Mouse (Mus musculus) c-Kit-positive CD71-negative TER-119-negative erythroid progenitor cells, embryonic 14.5 days (primary cell): ENCODE measurements around the gene Lce3e.
A peak's percentile ranks its signal among the peaks of the same experiment; 100 is the strongest.

Source experiments
- DNase-seq: peaks from one replicate; pipeline ENCODE4 v3.0.0-alpha.2; 2013; ENCODE audit warnings: low read depth

Gene Lce3e

GRCm38 (mm10) chr3:92966761-92967160, at the start of gene Lce3e:
Lce3e (plus strand) TSS chr3:92967061.
- no peak for DNase-seq

- no peak for DNase-seq
Observed at GRCm38 (mm10) chr3:92920364-92920763, 46.5 kb upstream of the Lce3e start.

GRCm38 (mm10) chr3:92926130-92926529, 40.7 kb upstream of the Lce3e start, which contains the start of gene Lce3a:
Lce3a (minus strand) TSS chr3:92926230.
- DNase-seq: no peak

GRCm38 (mm10) chr3:92932679-92933078, 34.2 kb upstream of the Lce3e start, which contains the start of gene Lce3b:
Lce3b (plus strand) TSS chr3:92932979.
- no peak for DNase-seq

GRCm38 (mm10) chr3:92944186-92944585, 22.7 kb upstream of the Lce3e start, which contains the start of gene Lce3c:
Lce3c (plus strand) TSS chr3:92944486.
- no peak for DNase-seq

GRCm38 (mm10) chr3:92957090-92957489, 9.8 kb upstream of the Lce3e start, which contains the start of gene Lce3d:
Lce3d (plus strand) TSS chr3:92957390.
- no peak for DNase-seq

- DNase-seq: no peak
Observed at GRCm38 (mm10) chr3:92978484-92978883, 11.6 kb downstream of the Lce3e start.

GRCm38 (mm10) chr3:92991926-92992325, 25.1 kb downstream of the Lce3e start, which contains the start of gene Lce3f:
Lce3f (plus strand) TSS chr3:92992226.
- DNase-seq: no peak

GRCm38 (mm10) chr3:92998691-92999090, 31.8 kb downstream of the Lce3e start:
- peak; percentile 22 for DNase-seq

- DNase-seq: no peak
Observed at GRCm38 (mm10) chr3:93000621-93001020, 33.8 kb downstream of the Lce3e start.

GRCm38 (mm10) chr3:93002843-93003242, 36.0 kb downstream of the Lce3e start:
- DNase-seq: no peak

- no peak for DNase-seq
Observed at GRCm38 (mm10) chr3:93014378-93014801, 47.5 kb downstream of the Lce3e start.

GRCm38 (mm10) chr3:93014871-93015270, 48.0 kb downstream of the Lce3e start:
- no peak for DNase-seq

GRCm38 (mm10) chr3:93015460-93016104, 48.7 kb downstream of the Lce3e start, which contains the start of gene Crct1:
Crct1 (minus strand) TSS chr3:93015687.
- DNase-seq: no peak
